Mouse (Mus musculus) CH12.LX (cell line): ENCODE data around the gene Apba2. TPM values are rescaled to one million over a fixed set of nuclear protein-coding genes. Genes with fewer than 3 reads are reported as not detected.

ENCODE experiments used
- DNase-seq: peaks from one replicate; pipeline ENCODE4 v3.0.0-alpha.2; 2013; ENCODE audit errors: extremely low read depth
- H3K27ac ChIP-seq: 2 replicates; pipeline ENCODE4 v1.5.1; 2012; ENCODE audit warnings: low read depth, mild to moderate bottlenecking, control low read depth, moderate library complexity; ENCODE audit not compliant: insufficient read depth
- H3K27me3 ChIP-seq: replicated peaks from 2 replicates; pipeline ENCODE3; 2012; ENCODE audit warnings: inconsistent platforms
- H3K36me3 ChIP-seq, 2 experiments: replicated peaks in 1 of 2; 2 replicates each; pipeline versions ENCODE3 to v1.6.1; 2012; ENCODE audit warnings: inconsistent platforms in 1 of 2, low read length in 1 of 2, mild to moderate bottlenecking in 1 of 2, mixed read lengths in 1 of 2, moderate library complexity in 1 of 2; ENCODE audit not compliant: control insufficient read depth in 1 of 2, insufficient read depth in 1 of 2
- H3K4me1 ChIP-seq, 2 experiments: 2 replicates each; pipeline ENCODE4 v1.6.1; 2012; ENCODE audit warnings: inconsistent platforms in 1 of 2, moderate library complexity in 1 of 2; ENCODE audit not compliant: insufficient read depth in 2 of 2, control insufficient read depth in 1 of 2
- H3K4me2 ChIP-seq: 2 replicates; pipeline ENCODE4 v1.6.1; 2012; ENCODE audit warnings: low read depth, mild to moderate bottlenecking, control low read depth; ENCODE audit not compliant: poor library complexity, insufficient read depth, severe bottlenecking
- H3K4me3 ChIP-seq, 3 experiments: fragments of 150-350 bp in 1 of 3; sonication (generic) in 1 of 3; replicated peaks in 1 of 3; 2 replicates each; pipeline versions ENCODE3 to v1.5.1; 2011 to 2012; ENCODE audit warnings: low read depth in 2 of 3, low read length in 2 of 3, mild to moderate bottlenecking in 2 of 3, moderate library complexity in 2 of 3, control low read depth in 1 of 3, improper control_type of control experiment in 1 of 3, inconsistent platforms in 1 of 3, mixed read lengths in 1 of 3; ENCODE audit not compliant: poor library complexity in 1 of 3
- H3K79me2 ChIP-seq: replicated peaks from 2 replicates; pipeline ENCODE4 v1.6.1; 2012; ENCODE audit warnings: mild to moderate bottlenecking, moderate library complexity; ENCODE audit not compliant: control insufficient read depth, poor library complexity, insufficient read depth, severe bottlenecking; ENCODE audit errors: extremely low read depth
- H3K9ac ChIP-seq: 2 replicates; pipeline ENCODE4 v1.6.1; 2012; ENCODE audit warnings: low read depth, mild to moderate bottlenecking, control low read depth, moderate library complexity; ENCODE audit not compliant: insufficient read depth
- H3K9me3 ChIP-seq: replicated peaks from 2 replicates; pipeline ENCODE3; 2012; ENCODE audit warnings: low read length, inconsistent platforms, mixed read lengths
- CHD2 ChIP-seq: IDR thresholded peaks from 2 replicates; pipeline ENCODE4 v1.6.1; 2011; ENCODE audit warnings: low read length, improper control_type of control experiment
- CTCF ChIP-seq, 2 experiments: IDR thresholded peaks in 1 of 2; conservative IDR thresholded peaks in 1 of 2; 2 replicates each; pipeline ENCODE4 v1.5.1; 2011 to 2012; ENCODE audit warnings: low read depth in 2 of 2, low read length in 2 of 2, improper control_type of control experiment in 1 of 2, inconsistent platforms in 1 of 2, mild to moderate bottlenecking in 1 of 2, moderate library complexity in 1 of 2
- ETS1 ChIP-seq: conservative IDR thresholded peaks from 2 replicates; pipeline ENCODE4 v1.6.1; 2012; ENCODE audit warnings: low read depth, mild to moderate bottlenecking, inconsistent platforms, low read length, improper control_type of control experiment, moderate library complexity
- GABPA ChIP-seq: IDR thresholded peaks from 2 replicates; pipeline ENCODE4 v1.6.1; 2012; ENCODE audit warnings: low read depth, low read length, improper control_type of control experiment, inconsistent platforms; ENCODE audit not compliant: insufficient replicate concordance
- IRF4 ChIP-seq: IDR thresholded peaks from 2 replicates; pipeline ENCODE4 v1.6.1; 2014; ENCODE audit warnings: low read depth, mild to moderate bottlenecking, inconsistent platforms, low read length, improper control_type of control experiment
- JUN ChIP-seq: IDR thresholded peaks from 2 replicates; pipeline ENCODE4 v1.6.1; 2011; ENCODE audit warnings: low read depth, mild to moderate bottlenecking, low read length, improper control_type of control experiment, moderate library complexity; ENCODE audit not compliant: insufficient read depth
- JUND ChIP-seq: conservative IDR thresholded peaks from 2 replicates; pipeline ENCODE4 v1.6.1; 2011; ENCODE audit warnings: low read depth, low read length, improper control_type of control experiment
- KAT2A ChIP-seq: IDR thresholded peaks from 2 replicates; pipeline ENCODE4 v1.6.1; 2012; ENCODE audit warnings: low read length, improper control_type of control experiment, inconsistent platforms; ENCODE audit not compliant: insufficient replicate concordance
- MEF2A ChIP-seq: IDR thresholded peaks from 2 replicates; pipeline ENCODE4 v1.6.1; 2014; ENCODE audit warnings: low read depth, mild to moderate bottlenecking, inconsistent platforms, low read length, improper control_type of control experiment, borderline replicate concordance
- MXI1 ChIP-seq: IDR thresholded peaks from 2 replicates; pipeline ENCODE4 v1.6.1; 2011; ENCODE audit warnings: mild to moderate bottlenecking, low read depth, low read length, improper control_type of control experiment
- PAX5 ChIP-seq: IDR thresholded peaks from 2 replicates; pipeline ENCODE4 v1.6.1; 2012; ENCODE audit warnings: low read length, inconsistent platforms, mixed read lengths
- SMC3 ChIP-seq: IDR thresholded peaks from 2 replicates; pipeline ENCODE4 v1.6.1; 2011; ENCODE audit warnings: low read depth, low read length, improper control_type of control experiment
- TCF12 ChIP-seq: IDR thresholded peaks from 2 replicates; pipeline ENCODE4 v1.6.1; 2014; ENCODE audit warnings: low read depth, mild to moderate bottlenecking, inconsistent platforms, low read length, improper control_type of control experiment
- USF1 ChIP-seq: IDR thresholded peaks from 2 replicates; pipeline ENCODE4 v1.6.1; 2014; ENCODE audit warnings: low read depth, mild to moderate bottlenecking, inconsistent platforms, low read length, improper control_type of control experiment
- USF2 ChIP-seq: conservative IDR thresholded peaks from 2 replicates; pipeline ENCODE4 v1.6.1; 2011; ENCODE audit warnings: low read depth, low read length, improper control_type of control experiment
- dilution Hi-C: fragments of 300-500 bp; cut with MboI; formaldehyde crosslinking; loops from 2 replicates; pipeline ENCODE4 v1.14.3; 2020; ENCODE audit warnings: low sequenced_read_pairs; ENCODE audit not compliant: extremely low pct_unique_long_range_greater_than_20kb, extremely low pct_ligation_motif_present
- in situ Hi-C: fragments of 300-500 bp; cut with MboI; formaldehyde crosslinking; loops from 3 replicates; pipeline ENCODE4 v1.14.3; 2019; ENCODE audit warnings: low sequenced_read_pairs, low pct_ligation_motif_present, low pct_unique_long_range_greater_than_20kb, mixed read lengths
- polyA plus RNA-seq: library from polyadenylated mRNA; unstranded; fragments of >175 nt; gene quantifications from 2 replicates; pipeline ENCODE4 v1.2.1, GENCODE M21; 2012; ENCODE audit warnings: low read depth; ENCODE audit not compliant: insufficient read length
- total RNA-seq, 2 experiments: library from RNA; depleted of rRNA; stranded (reverse); fragments of 300-350 nt in 1 of 2; fragments of >200 nt in 1 of 2; gene quantifications; 2 replicates each; pipeline ENCODE4 v1.2.3; 2012 to 2014

The Apba2 gene
- total and polyA plus RNA-seq, 3 experiments = 0.19 TPM; not detected in 2

- Histone ChIP-seq H3K9ac (no peak overlapping the region), H3K4me1 (no peaks in the 10 kb centered on the region; a peak in 1 of 4 replicates), H3K27me3 (peaks cover 11% of the 10 kb centered on the region), H3K27ac (no peak overlapping the region), H3K79me2 (no peaks in the 10 kb centered on the region), H3K9me3 (no peaks in the 10 kb centered on the region), H3K36me3 (no peaks in the 10 kb centered on the region), H3K4me2 (no peak overlapping the region), H3K4me3 (no peak overlapping the region)
- dilution Hi-C loops (no loop called here), in situ Hi-C loops (no loop called here)
- no peak for TF ChIP-seq KAT2A
- no peak for TF ChIP-seq JUND
- no peak for TF ChIP-seq IRF4
- TF ChIP-seq GABPA = no peak
- TF ChIP-seq TCF12 = no peak
- no peak for TF ChIP-seq ETS1
- no peak for TF ChIP-seq MXI1
- no peak for TF ChIP-seq MEF2A
- no peak for TF ChIP-seq CTCF (conservative IDR thresholded peaks at IDR 0.05 in 1 of 2, IDR thresholded peaks at IDR 0.05 in 1 of 2; ENCODE audit: low read depth in 2 of 2, low read length in 2 of 2)
- TF ChIP-seq PAX5 = no peak
- no peak for TF ChIP-seq USF1
- TF ChIP-seq JUN = no peak
- TF ChIP-seq SMC3 = no peak
- TF ChIP-seq USF2 = no peak
- DNase-seq = no peak
Observed at GRCm38 (mm10) chr7:64665120-64665519, 163.6 kb downstream of the Apba2 start.

GRCm38 (mm10) chr7:64665716-64666298, 164.3 kb downstream of the Apba2 start:
- Histone ChIP-seq H3K4me3 (no peak overlapping the region), H3K9me3 (no peaks in the 10 kb centered on the region), H3K36me3 (no peaks in the 10 kb centered on the region), H3K4me2 (no peak overlapping the region), H3K27ac (no peak overlapping the region), H3K27me3 (peaks cover 13% of the 10 kb centered on the region), H3K79me2 (no peaks in the 10 kb centered on the region), H3K4me1 (no peaks in the 10 kb centered on the region; a peak in 1 of 4 replicates), H3K9ac (no peak overlapping the region)
- TF ChIP-seq CHD2 (no peak), MEF2A (no peak)
- dilution Hi-C loops (no loop called here), in situ Hi-C loops (no loop called here)
- DNase-seq = no peak
